Mouse (Mus musculus) induced T-regulatory cell, adult 2 months (primary cell): ENCODE results near the gene Fetub.

ENCODE experiments used
- DNase-seq: peaks from one replicate; pipeline ENCODE4 v3.0.0-alpha.2; 2012; ENCODE audit warnings: low read depth

The Fetub gene

DNA sequence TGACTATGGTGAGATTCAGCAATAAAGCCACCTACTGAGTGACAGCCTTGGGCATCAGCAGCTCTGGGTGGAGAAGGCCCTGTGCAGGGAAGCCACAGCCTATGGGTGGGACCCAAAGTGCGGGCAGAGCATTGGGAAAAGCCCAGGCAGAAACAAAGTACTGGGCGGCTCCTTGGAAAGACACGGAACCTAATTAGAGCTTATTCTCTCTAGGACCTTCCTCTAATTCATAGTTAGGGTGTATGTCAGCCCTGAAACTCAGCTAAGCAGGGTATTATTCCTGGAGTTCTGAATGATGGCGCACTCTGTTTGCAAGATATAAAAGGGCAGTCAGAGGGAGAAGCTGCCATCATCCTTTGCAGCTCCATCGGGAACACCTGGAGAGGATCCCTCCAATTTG, at the start of gene Fetub:
TSS of gene Fetub (plus strand) at position 301 of the 400 bp plus-strand sequence.
- no peak for DNase-seq

GRCm38 (mm10) chr16:22872397-22872796, 45.7 kb upstream of the Fetub start:
- no peak for DNase-seq

DNA sequence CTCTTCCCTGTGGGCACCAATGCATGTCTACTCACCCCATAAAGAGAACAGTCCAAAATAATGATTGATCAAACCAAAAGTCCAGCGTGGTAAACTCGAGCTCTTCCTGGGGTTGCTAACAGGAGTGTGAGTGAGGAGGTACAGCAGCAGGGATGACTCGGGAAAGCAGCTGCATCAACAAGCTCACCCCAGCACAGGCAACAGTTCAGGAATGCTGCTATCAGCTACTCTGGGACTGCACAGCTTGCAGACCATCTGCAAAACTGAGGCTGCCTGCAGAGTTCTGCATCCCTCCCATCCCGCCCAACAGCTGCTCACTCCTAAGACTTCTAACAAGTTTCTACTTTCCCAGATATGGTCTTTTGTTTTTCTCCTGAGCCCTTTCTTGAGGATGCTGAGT, 44.8 kb upstream of the Fetub start:
- DNase-seq = no peak

DNA sequence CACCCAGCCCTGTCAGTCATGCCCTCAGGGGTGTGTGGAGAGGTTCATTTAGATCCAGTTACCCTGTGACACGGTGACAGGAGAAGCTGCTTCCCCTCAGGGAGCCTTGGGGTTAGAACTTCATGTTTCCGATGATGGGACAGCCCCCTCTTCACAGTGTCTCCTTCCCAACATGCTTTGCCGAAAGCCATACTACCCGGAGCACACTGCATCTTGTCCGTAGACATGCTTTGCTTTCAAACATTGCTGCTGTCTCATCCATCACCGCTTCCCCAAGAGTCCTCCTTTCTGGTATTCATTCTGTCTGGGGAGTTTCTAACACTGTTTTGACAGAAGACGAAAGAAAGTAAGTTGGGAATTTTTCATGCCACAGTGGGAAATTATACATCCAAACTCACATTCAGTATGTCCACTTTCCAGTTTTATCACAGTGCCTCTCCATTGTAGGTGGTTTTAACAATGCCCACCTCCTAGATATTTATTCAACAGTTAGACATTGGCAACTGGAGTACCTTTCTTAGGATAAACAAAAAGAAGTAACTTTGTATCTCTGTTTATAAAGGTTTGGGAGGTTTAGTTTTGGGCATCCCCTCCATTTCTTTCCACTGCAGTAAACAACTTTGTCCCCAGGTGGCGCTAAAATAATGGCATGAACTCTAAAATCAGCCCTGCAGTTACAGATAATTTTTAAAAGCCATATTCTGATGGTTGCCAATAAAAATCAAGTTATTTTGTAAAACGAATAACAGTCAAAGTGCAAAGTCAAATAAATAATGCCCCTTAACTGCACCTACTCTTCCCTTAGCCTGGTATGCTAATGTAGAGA, 41.7 kb upstream of the Fetub start:
- peak; percentile 70 for DNase-seq

DNA sequence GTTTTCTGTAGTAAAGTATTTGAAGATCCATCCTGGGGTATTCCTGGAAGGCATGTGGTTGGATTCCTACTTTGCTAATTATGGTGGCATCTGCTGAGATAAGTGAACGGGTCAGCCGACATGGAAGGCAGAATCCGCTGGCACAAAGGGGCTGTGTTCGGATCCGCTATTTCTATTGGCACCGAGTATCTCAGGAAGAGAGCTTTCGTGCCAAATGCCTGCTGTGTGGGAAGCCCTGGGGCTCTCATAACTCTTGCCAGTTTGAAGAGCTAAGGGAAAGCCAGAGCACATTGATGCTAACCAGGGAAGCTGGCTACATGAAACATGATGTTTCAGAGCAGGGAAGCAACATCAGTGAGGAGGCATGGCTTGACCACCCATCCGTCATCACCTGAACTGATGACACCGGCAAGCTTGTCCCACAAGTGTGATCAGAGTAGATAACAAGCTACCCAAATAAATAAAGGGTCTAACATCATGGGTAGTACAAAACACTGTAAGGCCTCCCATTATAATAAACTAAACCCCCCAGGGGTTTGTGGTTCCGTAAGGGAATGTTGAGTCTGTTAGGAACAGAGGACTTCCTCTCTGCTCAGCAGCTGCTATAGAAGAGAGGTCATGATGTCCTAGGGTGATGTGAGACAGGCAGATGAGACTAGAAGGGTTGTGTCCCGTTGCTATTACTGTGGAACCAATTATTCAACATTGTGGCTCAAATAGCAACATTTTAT, 40.3 kb upstream of the Fetub start:
- no peak for DNase-seq

DNA sequence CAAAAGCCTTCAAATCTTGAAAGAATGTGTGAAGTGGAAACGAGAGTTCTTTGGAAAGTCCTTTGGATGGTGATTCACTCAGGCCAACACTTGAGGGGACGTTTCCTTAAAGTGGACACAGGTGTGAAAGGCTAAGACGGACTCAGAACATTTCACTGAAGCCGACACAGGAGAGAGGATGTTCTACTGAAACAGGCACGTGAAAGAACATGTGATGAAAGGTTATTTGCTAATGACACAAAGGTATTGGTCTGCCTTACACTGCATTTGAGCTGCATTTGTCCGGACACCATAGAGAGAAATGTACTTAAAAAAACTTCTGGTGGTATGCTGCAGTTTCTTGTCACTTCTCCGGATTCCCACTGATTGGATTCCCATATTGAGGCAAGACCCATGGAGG, 39.4 kb upstream of the Fetub start:
- DNase-seq = no peak

DNA sequence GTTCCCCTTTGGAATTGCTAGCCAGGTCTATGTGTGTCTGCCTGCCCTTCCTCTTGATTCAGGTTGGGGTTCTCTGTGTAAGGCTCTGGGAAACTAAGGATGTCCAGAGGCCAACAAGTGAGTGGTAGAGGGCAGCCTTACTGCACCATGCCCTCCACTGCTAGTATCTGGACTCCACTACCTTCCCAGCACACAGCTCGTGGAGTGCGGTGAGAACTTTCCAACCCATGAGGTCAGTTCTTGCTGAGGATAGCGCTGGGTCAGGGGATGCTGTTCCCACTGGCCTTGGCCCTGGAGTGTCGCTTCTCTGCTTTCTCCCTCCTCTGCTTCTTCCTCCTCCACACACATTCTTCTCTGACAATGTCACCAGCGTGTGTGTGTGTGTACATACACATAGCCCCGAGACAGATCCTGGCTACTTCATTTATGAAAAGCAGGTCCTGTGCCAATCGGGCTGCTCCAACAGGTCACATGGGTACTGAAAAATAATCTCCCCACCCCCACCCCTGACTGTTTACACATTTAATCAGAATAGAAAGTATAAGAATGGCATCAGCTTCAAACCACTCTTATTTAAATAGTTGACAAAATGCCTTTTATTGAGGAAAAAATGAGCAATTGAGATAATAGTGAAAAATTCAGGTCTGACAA, 38.1 kb upstream of the Fetub start:
- DNase-seq = no peak

DNA sequence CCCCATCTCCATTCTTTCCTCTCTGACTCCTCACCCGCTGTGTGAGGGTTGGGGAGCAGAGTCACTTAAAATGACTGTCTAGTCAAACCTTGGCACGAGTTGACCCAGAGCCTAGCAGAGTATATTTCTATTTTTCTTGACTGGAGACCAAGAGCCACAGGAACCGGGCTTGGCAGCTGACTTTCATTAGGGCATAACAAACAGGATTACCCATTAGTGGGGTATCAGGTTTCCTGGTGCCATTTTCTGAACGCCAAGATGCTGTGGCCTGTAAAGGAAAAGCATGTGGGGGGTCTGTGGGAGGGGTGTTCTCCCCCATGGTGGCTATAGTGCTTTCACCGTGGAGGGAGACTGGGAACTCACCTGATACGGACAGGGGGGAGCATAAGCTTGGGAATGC, 37.2 kb upstream of the Fetub start:
- DNase-seq = no peak

- no peak for DNase-seq
These were observed 36.6 kb upstream of the Fetub start for GRCm38 (mm10) chr16:22881487-22881886.

- DNase-seq = peak; percentile 46
These were observed 34.7 kb upstream of the Fetub start for GRCm38 (mm10) chr16:22883441-22883840.

GRCm38 (mm10) chr16:22885356-22885755, 32.8 kb upstream of the Fetub start:
- peak; percentile 14 for DNase-seq

- DNase-seq = no peak
These were observed 31.4 kb upstream of the Fetub start for GRCm38 (mm10) chr16:22886726-22887125.

DNA sequence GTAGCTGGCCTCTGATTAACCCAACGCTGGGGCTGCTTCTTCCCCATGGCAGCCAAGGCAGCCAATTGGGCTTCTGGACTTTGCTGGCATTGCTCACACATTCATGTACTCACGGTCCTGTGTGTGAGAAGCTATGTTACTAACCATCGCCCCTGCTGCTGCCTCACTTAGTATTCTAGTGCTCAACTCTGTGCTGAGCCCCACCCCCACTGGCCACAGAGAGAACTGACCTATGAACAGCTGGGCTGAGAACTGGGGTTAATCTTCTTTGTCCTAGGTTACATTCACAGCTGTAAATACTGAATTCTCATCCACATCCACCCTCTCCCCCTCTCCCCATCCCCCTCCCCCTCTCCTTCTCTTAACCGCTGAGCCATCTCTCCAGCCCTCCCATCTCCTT, 29.3 kb upstream of the Fetub start:
- no peak for DNase-seq

DNA sequence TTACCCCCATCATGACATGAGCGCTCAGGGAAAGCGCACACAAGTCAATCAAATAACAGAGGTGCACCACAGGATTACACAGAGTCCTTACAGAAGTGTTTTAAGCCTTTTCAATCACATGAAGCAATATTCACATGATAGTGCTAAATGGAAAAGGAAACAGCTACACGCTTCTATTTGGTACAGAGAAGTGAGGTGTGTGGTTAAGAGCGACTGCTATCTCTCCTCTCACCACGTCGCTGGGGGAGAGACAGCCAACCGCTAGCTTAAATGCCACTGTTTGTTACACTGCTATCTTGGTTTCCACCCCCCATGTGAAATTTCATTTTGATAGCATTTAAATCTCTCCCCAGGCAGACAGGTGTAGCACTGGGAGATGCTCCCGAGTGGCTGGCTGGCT, 28.4 kb upstream of the Fetub start:
- no peak for DNase-seq

DNA sequence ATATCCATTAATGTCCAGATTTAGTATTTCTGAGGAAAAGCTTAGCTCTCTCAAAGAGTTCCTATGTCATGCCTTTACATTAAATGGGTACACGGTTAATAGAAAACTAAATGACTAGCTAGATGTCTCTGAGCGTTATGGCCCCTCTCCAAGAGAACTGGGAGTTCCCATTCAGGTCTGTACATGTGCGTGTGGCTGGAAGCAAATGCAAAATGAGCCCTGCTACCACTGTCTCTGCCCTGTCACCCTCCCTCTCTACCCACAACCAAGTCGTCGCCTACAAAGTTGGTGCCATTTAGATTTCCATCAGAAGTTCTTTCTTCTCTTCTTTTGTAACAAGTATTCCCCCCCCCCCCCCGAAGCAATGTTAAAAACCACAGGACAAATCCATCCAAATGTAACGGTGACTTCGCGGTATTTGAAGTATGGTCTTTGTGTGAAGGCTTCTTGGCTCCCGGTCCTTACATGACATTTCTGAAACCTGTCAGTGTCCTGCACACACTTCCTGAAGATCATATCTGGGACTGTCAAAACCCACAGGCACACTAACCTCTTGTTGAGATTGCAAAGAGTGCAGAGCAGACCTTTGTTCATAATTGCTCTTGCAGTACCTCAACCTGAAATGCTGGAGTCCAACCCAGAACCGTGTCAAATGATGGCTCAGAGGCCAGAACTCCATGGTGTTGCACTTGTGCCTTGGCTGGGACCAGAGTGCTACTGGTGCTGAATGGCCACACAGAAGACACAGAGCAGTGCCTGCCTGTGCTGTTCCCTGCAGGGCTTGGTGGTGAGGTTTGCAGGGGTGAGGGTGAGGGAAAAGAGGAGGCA, 27.2 kb upstream of the Fetub start, which contains the start of gene Ahsg:
TSS of gene Ahsg (plus strand) at position 595 of the 828 bp plus-strand sequence.
- DNase-seq = no peak

GRCm38 (mm10) chr16:22891733-22892154, 26.4 kb upstream of the Fetub start:
- DNase-seq = no peak

DNA sequence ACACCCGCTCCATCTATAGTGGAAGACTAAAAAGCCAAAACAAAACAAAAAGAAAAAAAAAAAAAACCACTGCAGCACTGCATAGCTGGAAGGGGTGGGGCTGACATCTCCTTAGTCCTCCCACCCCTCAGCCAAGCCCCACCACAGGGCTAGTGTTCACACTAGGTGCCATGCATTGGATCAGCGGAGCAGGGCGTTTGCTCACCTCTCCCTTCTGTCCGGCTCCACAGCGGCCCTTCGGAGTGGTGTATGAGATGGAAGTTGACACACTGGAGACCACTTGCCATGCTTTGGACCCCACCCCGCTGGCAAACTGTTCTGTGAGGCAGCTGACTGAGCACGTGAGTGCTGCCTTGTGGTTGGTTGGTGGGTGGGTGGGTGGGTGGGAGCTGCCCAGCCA, 24.0 kb upstream of the Fetub start:
- no peak for DNase-seq

DNA sequence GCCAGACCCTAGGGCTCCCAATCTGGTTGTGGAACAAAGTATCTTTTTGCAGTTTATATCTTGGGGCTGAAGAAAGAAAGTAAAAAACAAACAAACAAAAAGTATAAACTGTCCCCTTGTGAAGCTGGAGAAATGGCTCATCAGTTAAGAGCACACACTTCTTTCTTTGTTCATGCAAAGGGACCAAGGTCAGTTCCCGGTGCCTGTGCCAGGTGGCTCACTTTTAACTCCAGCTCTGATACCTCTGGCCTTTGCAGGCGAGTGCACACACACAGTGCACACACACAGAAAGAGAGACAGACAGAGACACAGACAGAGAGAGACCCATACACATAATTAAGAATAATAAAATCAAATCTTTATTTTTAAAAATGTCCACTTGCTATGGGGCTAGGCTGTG, 21.5 kb upstream of the Fetub start:
- DNase-seq = no peak

DNA sequence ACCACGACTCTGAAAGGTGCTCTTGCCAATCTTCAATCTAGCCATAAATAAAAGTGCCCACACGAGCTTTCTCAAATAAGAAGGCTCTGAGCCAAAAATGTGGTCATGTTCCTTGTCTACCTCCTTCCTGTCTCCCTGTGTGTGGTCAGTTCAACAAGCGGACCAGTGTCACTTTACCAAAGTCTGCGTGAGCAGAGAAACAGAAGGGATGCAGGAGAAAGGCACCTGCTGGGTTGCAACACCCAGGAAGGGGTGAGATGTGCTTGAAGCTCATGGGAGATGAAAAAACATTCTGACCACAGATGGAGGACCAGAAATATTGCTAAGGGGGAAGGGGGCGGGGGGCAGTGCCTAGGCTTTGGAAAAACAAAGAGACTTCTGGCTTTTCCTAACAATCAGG, 18.8 kb upstream of the Fetub start:
- no peak for DNase-seq

DNA sequence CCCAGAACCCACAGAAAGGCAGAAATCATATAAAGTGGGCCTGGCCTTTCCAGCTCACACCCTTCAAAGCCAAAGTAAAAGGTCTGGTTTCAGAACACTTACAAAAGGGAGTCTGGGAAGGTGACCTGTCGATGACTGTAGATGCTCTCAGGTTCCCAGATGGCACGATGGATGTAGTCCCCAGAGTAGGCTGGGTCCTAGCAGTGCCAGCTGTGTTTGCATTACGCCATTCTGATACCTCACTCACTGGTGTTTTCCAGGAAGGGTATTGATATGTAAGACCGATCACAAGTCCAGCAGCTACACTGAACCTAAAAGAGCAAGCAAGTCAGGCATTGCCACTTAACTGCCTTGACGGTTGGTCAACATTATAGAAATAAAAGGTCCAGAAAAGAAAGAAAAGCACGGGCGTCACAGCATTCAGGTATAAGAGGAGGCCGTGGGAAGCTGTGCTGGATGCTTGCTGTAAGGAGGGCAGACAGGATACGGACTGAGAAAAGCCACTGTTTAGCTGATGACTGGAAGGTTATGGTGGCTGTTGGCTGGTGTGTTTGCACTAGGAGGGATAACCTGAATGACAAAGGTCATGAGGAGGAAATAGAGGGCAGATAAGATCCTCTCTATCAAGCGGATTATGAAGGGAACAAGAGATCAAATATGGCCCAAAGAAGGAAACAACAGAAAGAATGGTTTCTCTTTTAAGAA, 18.1 kb upstream of the Fetub start:
- DNase-seq = no peak

DNA sequence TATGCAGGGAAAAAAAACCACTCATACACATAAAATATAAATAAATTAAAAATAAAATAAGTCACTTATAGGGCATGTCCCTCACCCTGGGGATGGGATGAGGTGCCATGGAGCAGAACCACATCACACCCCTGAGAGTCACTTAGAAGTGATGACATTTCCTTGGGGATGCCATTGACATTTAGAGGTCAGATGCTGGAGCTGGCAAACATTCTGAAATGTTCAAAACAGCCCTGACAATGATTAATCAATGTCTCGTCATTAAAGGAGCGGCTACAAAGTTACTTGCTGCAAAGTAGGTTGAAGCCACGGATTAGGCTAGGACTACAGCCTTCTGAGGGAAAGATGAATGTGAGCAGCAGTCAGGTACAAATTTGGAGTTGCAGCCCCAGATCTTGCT, 16.8 kb upstream of the Fetub start:
- no peak for DNase-seq
